9 mouse cellular contexts compared by ENCODE assay signal in the genomic region with DNA sequence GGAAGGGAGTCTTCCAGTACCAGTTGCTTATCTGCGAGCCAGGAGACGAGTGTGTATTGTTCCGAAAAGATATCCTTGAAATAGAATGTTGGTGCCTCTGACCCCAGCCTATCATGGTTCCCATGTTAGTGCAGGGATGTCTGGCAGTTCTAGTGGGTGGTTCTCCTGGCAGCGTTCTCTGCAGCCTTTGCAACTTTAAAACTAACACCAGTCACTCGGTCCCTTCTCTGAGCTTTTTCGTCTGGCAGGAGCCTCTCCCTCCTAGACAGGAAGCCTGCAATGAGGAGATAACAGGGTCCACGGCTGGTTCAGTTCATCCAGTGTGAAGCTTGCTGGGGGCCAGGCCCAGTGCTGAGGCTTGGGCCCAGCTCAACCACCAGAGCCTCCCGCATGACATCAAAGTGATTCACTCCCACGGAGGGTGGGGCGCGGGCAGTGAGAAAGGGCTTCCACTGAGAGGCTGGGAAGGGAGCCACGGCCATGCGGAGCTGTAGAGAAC. TPM values are rescaled to one million over a fixed set of nuclear protein-coding genes. Genes with fewer than 3 reads are reported as not detected.
DNase-seq lines count a peak whose midpoint lies in the region; ATAC-seq and TF ChIP-seq lines count a peak whose summit lies in the region.
"Had no signal": no experiment of that assay in that cellular context is flagged by ENCODE, and none has a peak within 500 bp of the region (broad histone marks: within the 10 kb centered on the region; RNA-seq: fewer than 3 reads in every experiment).

No protein-coding gene starts in this region.

- intact Hi-C loops in left cerebral cortex, adult 2 months (cut with DNase I) = no loop called here

- DNase-seq in left cerebral cortex, adult 2 months (ENCODE audit: extremely low spot score in 1 of 2, low spot score in 2 of 2) = no peak
- DNase-seq in left cerebral cortex, adult 8-10 months (ENCODE audit: low spot score in 2 of 2) = no peak
- DNase-seq in brain, adult 2 months (ENCODE audit: low read depth, low spot score) = peak; percentile 54
- DNase-seq in liver, adult 2 months (ENCODE audit: extremely low read depth, low read depth, low spot score) = no peak
- DNase-seq in spleen, postnatal 14 days (ENCODE audit: low spot score in 2 of 2) = peak; percentile 39 to 52
- no peak for DNase-seq in layer of hippocampus, postnatal 25 days (ENCODE audit: extremely low spot score in 1 of 2, low spot score in 1 of 2)

- H3K27me3 ChIP-seq in heart, embryonic 15.5 days = no peaks in the 10 kb centered on the region
- H3K27me3 ChIP-seq in liver, adult 2 months (ENCODE audit: control insufficient read depth, insufficient read depth, low read length) = no peaks in the 10 kb centered on the region

- H3K4me3 ChIP-seq in left cerebral cortex, adult 2 months = no peak overlapping the region
- no peak overlapping the region for H3K4me3 ChIP-seq in heart, embryonic 15.5 days
- no peak overlapping the region for H3K4me3 ChIP-seq in liver, adult 2 months (ENCODE audit: insufficient read depth, low read depth, low read length)

- H3K36me3 ChIP-seq in heart, embryonic 15.5 days = no peaks in the 10 kb centered on the region
- no peaks in the 10 kb centered on the region for H3K36me3 ChIP-seq in liver, adult 2 months (ENCODE audit: control insufficient read depth, insufficient read depth, low read length)

- ATAC-seq in heart, embryonic 15.5 days (replicated peaks; ENCODE audit: insufficient number of reproducible peaks, insufficient read depth, low FRiP score, low read depth) = peak; percentile 79
- no peak for ATAC-seq in inflammation-experienced regulatory T-cells, adult 6 months

- H3K9me3 ChIP-seq in heart, embryonic 15.5 days (replicated peaks) = no peaks in the 10 kb centered on the region

- no peak overlapping the region for H3K9ac ChIP-seq in heart, embryonic 15.5 days
- no peak overlapping the region for H3K9ac ChIP-seq in liver, adult 2 months (ENCODE audit: low read depth, low read length)

- peak overlapping the region; percentile 78 for H3K27ac ChIP-seq in left cerebral cortex, adult 2 months
- H3K27ac ChIP-seq in heart, embryonic 15.5 days = peak overlapping the region; percentile 69
- 0 out of 2 replicates have a peak overlapping the region, but pooled peaks have one; percentile 2 for H3K27ac ChIP-seq in liver, adult 2 months (replicated peaks; ENCODE audit: insufficient read depth, low read depth, low read length)
- H3K27ac ChIP-seq: kidney, postnatal 0 days had no signal

- 0 out of 2 replicates have a peak, but pooled peaks cover 2% of the 10 kb centered on the region for H3K79me2 ChIP-seq in liver, adult 2 months (ENCODE audit: control insufficient read depth, insufficient read depth, low read length)

- H3K4me1 ChIP-seq in heart, embryonic 15.5 days (replicated peaks) = peaks cover 61% of the 10 kb centered on the region
- 0 out of 2 replicates have a peak, but pooled peaks cover 1% of the 10 kb centered on the region for H3K4me1 ChIP-seq in liver, adult 2 months (ENCODE audit: control insufficient read depth, insufficient read depth, low read length)

- TF ChIP-seq CTCF in left cerebral cortex, adult 2 months (IDR thresholded peaks at IDR 0.05) = no peak
- no peak for TF ChIP-seq CTCF in liver, adult 2 months (IDR thresholded peaks at IDR 0.05; ENCODE audit: low read depth, low read length)

- TF ChIP-seq POLR2A in liver, adult 2 months (IDR thresholded peaks at IDR 0.05; ENCODE audit: extremely low read depth, insufficient read depth, low read length) = no peak

- H3K4me2 ChIP-seq in heart, embryonic 15.5 days = 0 out of 2 replicates have a peak overlapping the region, but pooled peaks have one; percentile 16

- 16% methylated on average over 13 of the region's 13 CpGs for WGBS in heart, embryonic 15.5 days
- 75% methylated on average over 13 of the region's 13 CpGs for WGBS in liver, adult 2 months

RNA-seq across cellular contexts. Expression of a gene that starts 6.5 kb away (rescaled TPM):
- 10 to 100 TPM; 22.6 to 26.1 TPM for total RNA-seq in left cerebral cortex, adult 2 months (2021)
- 10 to 100 TPM; 29.1 to 37.1 (median 31.8) TPM for total RNA-seq in left cerebral cortex, adult 8-10 months (2022)
- 26.9 and 37.9 TPM in 2 replicates for polyA plus RNA-seq in heart, embryonic 15.5 days (2015; fragmentation: Nextera tagmentation; extraction: Ambion mirVana)
- total RNA-seq in liver, adult 2 months (2014; rRNA removed) = 17.7 and 20.6 TPM in 2 replicates
- polyA plus RNA-seq in liver, adult 2 months (2012; rRNA removed) = 13.6 and 15.2 TPM in 2 replicates
- polyA plus RNA-seq in inflammation-experienced regulatory T-cells, adult 6 months (2017; shearing (Covaris generic)) = 10 to 100 TPM; 17.9 to 38.4 (median 28.3) TPM
- 10 to 100 TPM; 15.5 to 21.6 TPM for total RNA-seq in layer of hippocampus, postnatal 25 days (2021)

Comparison
In these comparisons a context has a peak if more than half of its experiments do, and no peak if none do; other contexts are left out.
1. DNase-seq: peak in brain, adult 2 months (single experiment) and spleen, postnatal 14 days (2 of 2); none in left cerebral cortex, adult 2 months (0 of 2), left cerebral cortex, adult 8-10 months (0 of 2), liver, adult 2 months (single experiment) and layer of hippocampus, postnatal 25 days (0 of 2).
2. H3K27ac ChIP-seq: peak in every context shown above with its lines; median percentile 78 in left cerebral cortex, adult 2 months; 69 in heart, embryonic 15.5 days; 2 in liver, adult 2 months.